20 mouse cellular contexts compared by ENCODE assay signal in the genomic region with DNA sequence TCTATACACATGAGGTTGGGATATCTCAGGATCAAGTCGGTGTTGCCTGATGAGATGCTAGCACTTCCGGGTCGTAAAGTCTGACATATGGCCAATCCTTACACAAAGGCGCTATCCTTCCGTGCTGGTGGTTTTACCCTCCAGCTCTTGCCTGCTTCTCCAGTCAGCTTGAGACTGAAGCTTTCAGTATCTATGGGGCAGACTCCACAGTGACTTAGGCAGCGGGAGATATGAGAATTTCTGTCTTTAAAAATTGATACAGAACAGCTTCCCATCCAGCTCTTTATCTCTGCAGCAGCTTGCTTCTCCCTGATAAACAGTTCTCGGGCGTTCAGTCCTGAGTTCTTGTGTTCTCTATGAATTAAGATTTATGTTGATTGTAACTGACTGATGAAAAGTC. TPM values are rescaled to one million over a fixed set of nuclear protein-coding genes. Genes with fewer than 3 reads are reported as not detected.
A peak's percentile ranks its signal among the peaks of the same experiment; 100 is the strongest.
DNase-seq lines count a peak whose midpoint lies in the region; ATAC-seq and TF ChIP-seq lines count a peak whose summit lies in the region.
"Had no signal": no experiment of that assay in that cellular context is flagged by ENCODE, and none has a peak within 500 bp of the region (broad histone marks: within the 10 kb centered on the region; RNA-seq: fewer than 3 reads in every experiment).

No protein-coding gene starts in this region.

- ATAC-seq in stomach, embryonic 15.5 days (ENCODE audit: insufficient read depth, low FRiP score, low read depth) = peak; percentile 65; the same call in 1 of the 2 replicates
- ATAC-seq in stomach, postnatal 0 days (ENCODE audit: low FRiP score, low TSS enrichment) = no peak
- ATAC-seq in liver, embryonic 15.5 days (ENCODE audit: insufficient read depth) = peak; percentile 93
- no peak for ATAC-seq in intestine, embryonic 15.5 days
- ATAC-seq in midbrain, postnatal 0 days (ENCODE audit: low FRiP score) = no peak
- ATAC-seq: forebrain, embryonic 15.5 days; midbrain, embryonic 15.5 days; Patski had no signal

- H3K9me3 ChIP-seq in stomach, embryonic 15.5 days = no peaks in the 10 kb centered on the region
- H3K9me3 ChIP-seq in stomach, postnatal 0 days (ENCODE audit: control insufficient read depth, low read length) = no peaks in the 10 kb centered on the region
- H3K9me3 ChIP-seq in erythroblast, embryonic 14.5 days (ENCODE audit: control insufficient read depth, low read length) = no peaks in the 10 kb centered on the region
- no peaks in the 10 kb centered on the region for H3K9me3 ChIP-seq in liver, embryonic 15.5 days (replicated peaks)
- H3K9me3 ChIP-seq in intestine, embryonic 15.5 days = no peaks in the 10 kb centered on the region
- no peaks in the 10 kb centered on the region for H3K9me3 ChIP-seq in midbrain, postnatal 0 days (ENCODE audit: low read length)
- H3K9me3 ChIP-seq: embryonic facial prominence, embryonic 10.5 days; forebrain, embryonic 15.5 days; heart, embryonic 10.5 days; midbrain, embryonic 15.5 days; neural tube, embryonic 15.5 days had no signal

- H3K27ac ChIP-seq in stomach, embryonic 15.5 days = no peak overlapping the region
- H3K27ac ChIP-seq in stomach, postnatal 0 days (replicated peaks) = no peak overlapping the region
- H3K27ac ChIP-seq in liver, embryonic 15.5 days (replicated peaks) = peak overlapping the region; percentile 59
- no peak overlapping the region for H3K27ac ChIP-seq in intestine, embryonic 15.5 days
- no peak overlapping the region for H3K27ac ChIP-seq in midbrain, postnatal 0 days (ENCODE audit: low read depth, low read length)
- H3K27ac ChIP-seq: embryonic facial prominence, embryonic 10.5 days; forebrain, embryonic 15.5 days; heart, embryonic 10.5 days; left cerebral cortex, adult 2 months; midbrain, embryonic 15.5 days; neural tube, embryonic 15.5 days had no signal

- no peak for DNase-seq in stomach, postnatal 0 days (ENCODE audit: low spot score)
- DNase-seq in gastrocnemius, adult 8-10 months (ENCODE audit: low spot score in 2 of 2) = no peak
- DNase-seq in kidney, postnatal 36 days = no peak
- no peak for DNase-seq in midbrain, postnatal 0 days (ENCODE audit: low spot score)
- DNase-seq: cerebellum, adult 18-20 months; cerebellum, postnatal 36 days; kidney, adult 8-10 months; left cerebral cortex, postnatal 4 days; spleen, adult 18-20 months had no signal

- no peak overlapping the region for H3K4me2 ChIP-seq in stomach, embryonic 15.5 days
- H3K4me2 ChIP-seq in stomach, postnatal 0 days (replicated peaks; ENCODE audit: low read depth) = no peak overlapping the region
- H3K4me2 ChIP-seq in liver, embryonic 15.5 days = peak overlapping the region; percentile 51
- no peak overlapping the region for H3K4me2 ChIP-seq in intestine, embryonic 15.5 days (replicated peaks)
- H3K4me2 ChIP-seq in midbrain, postnatal 0 days (ENCODE audit: low read depth, low read length, poor library complexity, severe bottlenecking) = no peak overlapping the region
- H3K4me2 ChIP-seq: forebrain, embryonic 15.5 days; midbrain, embryonic 15.5 days; neural tube, embryonic 15.5 days had no signal

- TF ChIP-seq EP300 in stomach, postnatal 0 days (optimal IDR thresholded peaks at IDR 0.05) = no peak

- H3K4me1 ChIP-seq in stomach, embryonic 15.5 days = no peaks in the 10 kb centered on the region; the same call in none of the 2 replicates
- H3K4me1 ChIP-seq in stomach, postnatal 0 days (replicated peaks; ENCODE audit: control insufficient read depth, insufficient read depth) = no peaks in the 10 kb centered on the region
- peaks cover 34% of the 10 kb centered on the region for H3K4me1 ChIP-seq in erythroblast, embryonic 14.5 days (ENCODE audit: control insufficient read depth)
- peaks cover 32% of the 10 kb centered on the region for H3K4me1 ChIP-seq in liver, embryonic 15.5 days (replicated peaks)
- H3K4me1 ChIP-seq in intestine, embryonic 15.5 days (replicated peaks) = no peaks in the 10 kb centered on the region
- no peaks in the 10 kb centered on the region for H3K4me1 ChIP-seq in midbrain, postnatal 0 days (ENCODE audit: insufficient read depth, low read length)
- H3K4me1 ChIP-seq: heart, embryonic 10.5 days had no signal

- TF ChIP-seq CTCF in stomach, postnatal 0 days (IDR thresholded peaks at IDR 0.05; ENCODE audit: low read depth) = no peak
- no peak for TF ChIP-seq CTCF in midbrain, postnatal 0 days (IDR thresholded peaks at IDR 0.05)

- no peak overlapping the region for H3K9ac ChIP-seq in stomach, embryonic 15.5 days
- no peak overlapping the region for H3K9ac ChIP-seq in stomach, postnatal 0 days (ENCODE audit: low read length)
- 0 out of 2 replicates have a peak overlapping the region, but pooled peaks have one; percentile 2 for H3K9ac ChIP-seq in liver, embryonic 15.5 days
- no peak overlapping the region for H3K9ac ChIP-seq in intestine, embryonic 15.5 days
- H3K9ac ChIP-seq in midbrain, postnatal 0 days (replicated peaks; ENCODE audit: low read length, poor library complexity, severe bottlenecking) = no peak overlapping the region
- H3K9ac ChIP-seq: forebrain, embryonic 15.5 days; midbrain, embryonic 15.5 days; neural tube, embryonic 15.5 days had no signal

- no peak overlapping the region for H3K4me3 ChIP-seq in stomach, embryonic 15.5 days (replicated peaks)
- H3K4me3 ChIP-seq in stomach, postnatal 0 days (ENCODE audit: low read depth, low read length) = no peak overlapping the region
- peak overlapping the region; percentile 18 for H3K4me3 ChIP-seq in erythroblast, embryonic 14.5 days (replicated peaks)
- no peak overlapping the region; the same call in 1 of the 2 replicates for H3K4me3 ChIP-seq in liver, embryonic 15.5 days (replicated peaks)
- H3K4me3 ChIP-seq in intestine, embryonic 15.5 days (replicated peaks) = no peak overlapping the region
- no peak overlapping the region for H3K4me3 ChIP-seq in midbrain, postnatal 0 days (ENCODE audit: low read depth, low read length)
- H3K4me3 ChIP-seq: embryonic facial prominence, embryonic 10.5 days; forebrain, embryonic 15.5 days; heart, embryonic 10.5 days; left cerebral cortex, adult 2 months; midbrain, embryonic 15.5 days; neural tube, embryonic 15.5 days had no signal

- no peaks in the 10 kb centered on the region for H3K36me3 ChIP-seq in stomach, embryonic 15.5 days
- H3K36me3 ChIP-seq in stomach, postnatal 0 days (ENCODE audit: control insufficient read depth, insufficient read depth, low read length) = no peaks in the 10 kb centered on the region
- H3K36me3 ChIP-seq in erythroblast, embryonic 14.5 days (ENCODE audit: control insufficient read depth) = no peaks in the 10 kb centered on the region
- no peaks in the 10 kb centered on the region for H3K36me3 ChIP-seq in liver, embryonic 15.5 days (replicated peaks)
- no peaks in the 10 kb centered on the region for H3K36me3 ChIP-seq in intestine, embryonic 15.5 days
- no peaks in the 10 kb centered on the region for H3K36me3 ChIP-seq in midbrain, postnatal 0 days (ENCODE audit: insufficient read depth, low read length)
- H3K36me3 ChIP-seq: embryonic facial prominence, embryonic 10.5 days; forebrain, embryonic 15.5 days; heart, embryonic 10.5 days; midbrain, embryonic 15.5 days; neural tube, embryonic 15.5 days had no signal

- no peaks in the 10 kb centered on the region for H3K27me3 ChIP-seq in stomach, embryonic 15.5 days (replicated peaks)
- no peaks in the 10 kb centered on the region for H3K27me3 ChIP-seq in stomach, postnatal 0 days (ENCODE audit: control insufficient read depth, insufficient read depth, low read length)
- peaks cover 15% of the 10 kb centered on the region for H3K27me3 ChIP-seq in erythroblast, embryonic 14.5 days (ENCODE audit: control insufficient read depth)
- H3K27me3 ChIP-seq in liver, embryonic 15.5 days = peaks cover 7% of the 10 kb centered on the region
- H3K27me3 ChIP-seq in intestine, embryonic 15.5 days (replicated peaks) = no peaks in the 10 kb centered on the region
- H3K27me3 ChIP-seq in midbrain, postnatal 0 days (ENCODE audit: insufficient read depth, low read length) = no peaks in the 10 kb centered on the region
- H3K27me3 ChIP-seq: forebrain, embryonic 15.5 days; midbrain, embryonic 15.5 days; neural tube, embryonic 15.5 days; Patski had no signal

- 75% methylated on average over 8 of the region's 8 CpGs for WGBS in stomach, embryonic 15.5 days
- WGBS in stomach, postnatal 0 days = 78% methylated on average over 8 of the region's 8 CpGs
- 20% methylated on average over 8 of the region's 8 CpGs for whole genome bisulfite sequencing in liver, embryonic 15.5 days (ENCODE audit: insufficient replicate concordance)
- 75% methylated on average over 8 of the region's 8 CpGs for WGBS in intestine, embryonic 15.5 days
- WGBS in midbrain, postnatal 0 days = 87% methylated on average over 8 of the region's 8 CpGs

RNA-seq across cellular contexts. Expression of a gene that starts 14.9 kb away (rescaled TPM):
- polyA plus RNA-seq in stomach, embryonic 15.5 days (2015; fragmentation: Nextera tagmentation; extraction: Ambion mirVana) = 279 and 284 TPM in 2 replicates
- polyA plus RNA-seq in stomach, postnatal 0 days (2015; fragmentation: Nextera tagmentation; extraction: Ambion mirVana) = 187 and 200 TPM in 2 replicates
- polyA plus RNA-seq in erythroblast, embryonic 14.5 days (2012) = 2.6 and 3.5 TPM in 2 replicates
- 182 and 192 TPM in 2 replicates for polyA plus RNA-seq in liver, embryonic 15.5 days (2015; fragmentation: Nextera tagmentation; extraction: Ambion mirVana)
- polyA plus RNA-seq in intestine, embryonic 15.5 days (2015; fragmentation: Nextera tagmentation; extraction: Ambion mirVana) = 210 and 215 TPM in 2 replicates
- total RNA-seq in gastrocnemius, adult 8-10 months (2022) = 100 to 1,000 TPM in 3 of 4 experiments, 10 to 100 TPM in 1; 91.3 to 137 (median 108) TPM
- 379 and 425 TPM in 2 replicates for total RNA-seq in midbrain, postnatal 0 days (2014; rRNA removed)
- 406 and 441 TPM in 2 replicates for polyA plus RNA-seq in midbrain, postnatal 0 days (2015; fragmentation: Nextera tagmentation; extraction: Ambion mirVana)

RNA-seq across cellular contexts. Expression of a gene that starts 53.8 kb away (rescaled TPM):
- polyA plus RNA-seq in stomach, embryonic 15.5 days (2015; fragmentation: Nextera tagmentation; extraction: Ambion mirVana) = 4.2 and 5.1 TPM in 2 replicates
- polyA plus RNA-seq in stomach, postnatal 0 days (2015; fragmentation: Nextera tagmentation; extraction: Ambion mirVana) = 1.1 and 1.2 TPM in 2 replicates
- 0.16 and 0.29 TPM in 2 replicates for polyA plus RNA-seq in erythroblast, embryonic 14.5 days (2012)
- 2.3 and 3.0 TPM in 2 replicates for polyA plus RNA-seq in liver, embryonic 15.5 days (2015; fragmentation: Nextera tagmentation; extraction: Ambion mirVana)
- 3.9 and 4.1 TPM in 2 replicates for polyA plus RNA-seq in intestine, embryonic 15.5 days (2015; fragmentation: Nextera tagmentation; extraction: Ambion mirVana)
- 1 to 10 TPM; 3.7 to 5.1 (median 3.7) TPM for total RNA-seq in gastrocnemius, adult 8-10 months (2022)
- 14.8 and 17.3 TPM in 2 replicates for total RNA-seq in midbrain, postnatal 0 days (2014; rRNA removed)
- polyA plus RNA-seq in midbrain, postnatal 0 days (2015; fragmentation: Nextera tagmentation; extraction: Ambion mirVana) = 4.6 and 5.0 TPM in 2 replicates

Comparison
In these comparisons a context has a peak if more than half of its experiments do, and no peak if none do; other contexts are left out.
1. ATAC-seq: peak in stomach, embryonic 15.5 days (single experiment) and liver, embryonic 15.5 days (single experiment); none in stomach, postnatal 0 days (single experiment), intestine, embryonic 15.5 days (single experiment) and midbrain, postnatal 0 days (single experiment).
2. RNA of a gene that starts 14.9 kb away (polyA plus RNA-seq): 406 to 441 TPM in midbrain, postnatal 0 days, 279 to 284 TPM in stomach, embryonic 15.5 days, 210 to 215 TPM in intestine, embryonic 15.5 days, 187 to 200 TPM in stomach, postnatal 0 days and 182 to 192 TPM in liver, embryonic 15.5 days; 2.6 to 3.5 TPM in erythroblast, embryonic 14.5 days; every median in the first group is over 10 times any median in the second.